Mouse (Mus musculus) spleen, postnatal 10 days (tissue): Measurements from ENCODE around the gene Lsamp.
"Not testable (repeated sequence)": the region's sequence is repeated elsewhere in the genome, so short reads cannot be mapped to it uniquely, and the experiment has no call there.

Experiments
- DNase-seq, 2 experiments: peaks; one replicate each; pipeline ENCODE4 v3.0.0; 2021 to 2022; ENCODE audit warnings: low spot score in 2 of 2

Lsamp gene

GRCm38 (mm10) chr16:41917057-41917821, 1933.1 kb downstream of the Lsamp start:
- no peak for DNase-seq

- no peak for DNase-seq
These were observed 1945.4 kb downstream of the Lsamp start for GRCm38 (mm10) chr16:41929546-41929945.

GRCm38 (mm10) chr16:41935701-41936100, 1951.5 kb downstream of the Lsamp start:
- DNase-seq, result no peak

- no peak for DNase-seq
These were observed 1952.9 kb downstream of the Lsamp start for GRCm38 (mm10) chr16:41936908-41937595.

GRCm38 (mm10) chr16:41937596-41937990, 1953.4 kb downstream of the Lsamp start:
- DNase-seq, result no peak

DNA sequence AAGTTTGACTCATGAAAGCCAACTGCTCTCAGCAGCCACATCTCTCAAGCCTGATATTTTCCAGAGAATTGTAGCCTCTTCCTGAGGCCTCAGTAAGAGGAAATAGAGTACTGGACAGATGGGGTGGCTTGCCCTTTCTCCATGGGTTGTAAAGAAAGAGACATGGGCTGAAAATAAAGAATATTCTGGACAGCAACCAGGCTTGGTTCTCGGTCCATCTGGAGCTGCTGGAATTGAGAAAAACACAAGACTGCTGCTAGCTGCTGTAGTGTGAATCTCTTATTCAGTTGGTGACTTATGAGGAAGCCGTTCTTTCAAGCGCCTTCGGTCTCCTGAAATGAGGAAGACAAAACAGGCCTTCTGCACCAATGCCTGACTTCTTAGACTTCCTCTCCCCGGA, 1954.1 kb downstream of the Lsamp start:
- DNase-seq, result no peak

- no peak for DNase-seq
These were observed 1957.6 kb downstream of the Lsamp start for GRCm38 (mm10) chr16:41941591-41942315.

- no peak for DNase-seq
These were observed 1973.7 kb downstream of the Lsamp start for GRCm38 (mm10) chr16:41957811-41958210.

- DNase-seq, result no peak
These were observed 1981.5 kb downstream of the Lsamp start for GRCm38 (mm10) chr16:41965636-41966035.

GRCm38 (mm10) chr16:41969215-41969614, 1985.1 kb downstream of the Lsamp start:
- no peak for DNase-seq

- DNase-seq, result no peak
These were observed 1990.9 kb downstream of the Lsamp start for GRCm38 (mm10) chr16:41974866-41975719.

GRCm38 (mm10) chr16:41976897-41977296, 1992.7 kb downstream of the Lsamp start:
- DNase-seq, result no peak

DNA sequence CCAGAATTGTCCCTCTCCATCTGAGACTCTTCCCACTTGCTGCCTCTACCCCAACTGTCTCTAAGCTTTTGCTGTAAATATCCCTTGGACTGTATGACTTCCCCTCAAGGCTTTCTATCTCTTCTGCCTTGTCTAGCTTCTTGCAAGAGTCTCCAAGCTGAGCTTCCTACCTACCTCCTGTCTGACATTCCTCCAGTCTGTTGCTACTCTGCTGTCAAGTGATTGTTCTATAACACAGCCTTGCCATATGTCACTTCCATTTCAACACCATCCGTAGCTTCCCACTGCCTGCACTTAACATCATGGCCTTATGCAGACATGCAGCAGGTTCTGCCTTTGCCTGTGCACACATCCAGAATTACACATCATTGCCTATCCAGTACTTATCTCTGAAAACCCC, 2012.8 kb downstream of the Lsamp start:
- no peak for DNase-seq

DNA sequence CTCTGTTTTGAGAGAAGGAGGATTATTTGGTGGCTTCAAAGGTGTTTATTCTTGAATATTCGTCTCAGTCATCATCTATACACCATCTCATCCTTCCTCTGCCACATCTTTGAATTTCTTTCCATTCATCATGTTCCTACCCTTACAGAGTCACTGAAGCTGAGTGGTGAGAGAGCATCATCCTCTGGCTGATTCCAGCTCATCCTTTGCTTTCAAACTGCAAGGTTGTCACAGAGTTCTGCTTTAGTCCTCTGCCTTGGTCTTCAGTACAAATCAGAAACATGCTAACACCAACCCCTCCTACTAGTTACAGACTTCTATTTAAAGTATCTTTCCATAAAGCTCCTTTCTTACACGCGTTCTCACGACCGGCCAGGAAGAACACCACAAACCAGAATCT, 2018.8 kb downstream of the Lsamp start:
- no peak for DNase-seq

DNA sequence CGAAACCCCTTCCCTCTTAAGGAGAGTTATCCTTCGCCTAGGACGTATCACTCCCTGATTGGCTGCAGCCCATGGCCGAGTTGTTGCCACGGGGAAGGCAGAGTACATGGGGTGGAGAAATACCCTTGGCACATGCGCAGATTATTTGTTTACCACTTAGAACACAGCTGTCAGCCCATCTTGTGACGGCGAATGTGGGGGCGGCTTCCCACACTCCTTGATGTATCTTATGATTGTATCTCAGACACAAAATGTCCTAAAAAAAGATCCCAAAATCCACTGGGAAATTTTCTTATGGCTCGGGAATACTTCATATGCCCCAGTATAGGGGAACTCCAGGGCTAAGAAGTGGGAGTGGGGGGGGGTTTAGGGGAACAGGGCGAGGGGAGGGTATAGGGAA, 2019.3 kb downstream of the Lsamp start:
- DNase-seq, result not testable (repeated sequence)

- no peak for DNase-seq
These were observed 2020.0 kb downstream of the Lsamp start for GRCm38 (mm10) chr16:42004166-42004565.

DNA sequence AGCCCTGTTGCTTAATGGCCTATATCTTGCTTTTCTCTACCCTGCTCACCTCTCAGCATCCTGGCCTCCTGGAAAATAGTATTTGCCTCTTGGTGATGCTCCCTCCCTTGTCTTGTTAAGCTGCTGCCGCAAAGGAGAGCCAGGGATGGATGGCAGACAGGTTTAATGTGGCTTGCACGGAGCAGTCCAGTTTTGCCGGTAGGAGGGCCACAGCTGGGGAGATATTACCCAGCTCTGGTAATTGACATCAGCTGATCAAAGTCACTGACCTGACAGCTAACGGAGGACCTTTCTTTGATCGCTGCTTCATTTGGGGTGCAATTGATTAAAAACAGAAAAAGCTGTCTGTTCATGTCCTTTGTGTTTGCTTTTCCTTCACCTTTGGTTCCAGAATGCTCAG, 2030.8 kb downstream of the Lsamp start:
- DNase-seq, result no peak

DNA sequence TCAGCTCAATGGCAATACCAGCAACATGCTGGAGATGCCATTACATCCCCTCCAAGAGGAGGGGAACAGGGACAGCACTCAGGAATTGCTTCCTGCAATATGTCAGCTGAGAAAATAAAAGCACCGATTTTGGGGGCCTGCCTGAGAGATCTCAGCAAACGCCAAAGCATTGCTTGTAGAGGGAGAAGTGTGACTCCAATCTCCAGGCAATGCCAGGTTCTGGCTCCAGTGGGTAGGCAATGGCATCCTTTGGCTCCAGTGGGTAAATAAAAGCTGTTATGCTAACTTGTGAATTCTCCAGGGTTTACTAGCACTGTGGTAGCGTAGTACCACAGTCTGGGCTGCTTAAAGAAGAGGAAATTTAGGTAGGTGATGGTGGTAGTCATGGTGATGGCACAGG, 2031.3 kb downstream of the Lsamp start:
- no peak for DNase-seq

DNA sequence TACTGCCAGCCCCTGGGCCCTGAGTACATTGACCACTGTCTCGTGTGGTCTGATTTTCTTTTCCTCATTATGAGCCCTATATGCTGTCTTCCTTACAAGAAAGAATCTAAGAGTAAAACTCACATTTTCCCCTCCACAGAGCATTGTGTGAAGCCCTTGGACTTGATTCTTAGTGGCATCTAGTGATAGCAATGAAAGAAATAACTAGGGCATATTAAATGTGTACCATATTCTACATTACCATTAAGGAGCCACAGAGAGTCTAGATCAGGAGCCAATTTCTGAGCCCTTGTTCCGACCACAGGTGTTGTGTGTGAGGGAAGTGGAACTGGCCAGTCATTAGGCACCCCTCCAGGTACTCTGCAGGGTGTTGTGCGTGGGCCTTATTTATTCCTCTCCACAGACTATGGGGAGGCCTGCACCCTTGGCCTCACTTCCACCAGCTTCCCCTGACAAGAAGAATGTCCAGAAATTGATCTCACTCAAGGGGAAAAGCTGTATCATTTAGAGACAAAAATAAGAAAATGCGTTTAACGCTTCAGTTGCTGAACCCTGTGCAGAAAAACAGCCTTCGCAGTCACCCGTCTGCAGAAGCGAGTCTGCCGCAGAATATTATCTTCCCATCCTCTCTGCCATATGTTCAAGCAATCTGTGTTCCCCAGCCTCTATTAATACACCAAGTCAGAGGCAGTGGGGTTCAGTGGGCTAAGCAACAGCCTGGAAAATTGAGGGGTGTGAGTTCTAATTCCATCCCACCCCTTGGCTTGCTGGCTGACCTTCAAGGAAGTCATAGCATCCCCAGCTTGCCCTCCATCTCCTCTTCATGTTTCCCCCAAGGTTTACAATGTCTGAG, 2032.9 kb downstream of the Lsamp start:
- DNase-seq, result no peak

GRCm38 (mm10) chr16:42022566-42022965, 2038.4 kb downstream of the Lsamp start:
- no peak for DNase-seq

GRCm38 (mm10) chr16:42032030-42032429, 2047.9 kb downstream of the Lsamp start:
- no peak for DNase-seq
